9 mouse cellular contexts compared by ENCODE assay signal in genomic region chr9:119149601-119150000, GRCm38 (mm10). TPM values are rescaled to one million over a fixed set of nuclear protein-coding genes. Genes with fewer than 3 reads are reported as not detected.
DNase-seq lines count a peak whose midpoint lies in the region; ATAC-seq and TF ChIP-seq lines count a peak whose summit lies in the region.
"Had no signal": no experiment of that assay in that cellular context is flagged by ENCODE, and none has a peak within 500 bp of the region (broad histone marks: within the 10 kb centered on the region; RNA-seq: fewer than 3 reads in every experiment).

No protein-coding gene starts in this region.

- no peak for TF ChIP-seq EP300 in stomach, postnatal 0 days (optimal IDR thresholded peaks at IDR 0.05)

- H3K4me1 ChIP-seq in stomach, postnatal 0 days (replicated peaks; ENCODE audit: control insufficient read depth, insufficient read depth): no peaks in the 10 kb centered on the region
- H3K4me1 ChIP-seq in forebrain, postnatal 0 days (ENCODE audit: insufficient read depth): no peaks in the 10 kb centered on the region

- no peak overlapping the region for H3K4me3 ChIP-seq in stomach, postnatal 0 days (ENCODE audit: low read depth, low read length)
- no peak overlapping the region for H3K4me3 ChIP-seq in forebrain, postnatal 0 days (ENCODE audit: low read depth, low read length)

- WGBS in stomach, postnatal 0 days: 16% methylated on average over 5 of the region's 5 CpGs
- 35% methylated on average over 5 of the region's 5 CpGs for WGBS in forebrain, postnatal 0 days

- peak; percentile 12 to 56 for DNase-seq in heart, adult 18-20 months
- DNase-seq in heart, adult 11 months: no peak
- peak; percentile 32 for DNase-seq in urinary bladder, postnatal 25 days (ENCODE audit: low spot score)
- no peak for DNase-seq in urinary bladder, postnatal 36 days (ENCODE audit: low spot score in 2 of 2)
- DNase-seq in kidney, postnatal 4 days: peak; percentile 87 to 88
- peak; percentile 73 for DNase-seq in stomach, postnatal 0 days (ENCODE audit: low spot score)
- DNase-seq in cerebellum, adult 8-10 months: no peak
- no peak for DNase-seq in forebrain, postnatal 0 days

- no peak overlapping the region for H3K9ac ChIP-seq in stomach, postnatal 0 days (ENCODE audit: low read length)
- no peak overlapping the region for H3K9ac ChIP-seq in forebrain, postnatal 0 days

- no peaks in the 10 kb centered on the region for H3K36me3 ChIP-seq in stomach, postnatal 0 days (ENCODE audit: control insufficient read depth, insufficient read depth, low read length)
- no peaks in the 10 kb centered on the region for H3K36me3 ChIP-seq in forebrain, postnatal 0 days (ENCODE audit: insufficient read depth)

- H3K9me3 ChIP-seq in stomach, postnatal 0 days (ENCODE audit: control insufficient read depth, low read length): no peaks in the 10 kb centered on the region
- no peaks in the 10 kb centered on the region for H3K9me3 ChIP-seq in forebrain, postnatal 0 days (ENCODE audit: low read length)

- no peaks in the 10 kb centered on the region for H3K27me3 ChIP-seq in stomach, postnatal 0 days (ENCODE audit: control insufficient read depth, insufficient read depth, low read length)
- no peaks in the 10 kb centered on the region for H3K27me3 ChIP-seq in forebrain, postnatal 0 days (ENCODE audit: insufficient read depth, low read length)

- no peak overlapping the region for H3K27ac ChIP-seq in stomach, postnatal 0 days (replicated peaks)
- H3K27ac ChIP-seq in forebrain, postnatal 0 days (ENCODE audit: low read depth, low read length): no peak overlapping the region

- ATAC-seq in stomach, postnatal 0 days (ENCODE audit: low FRiP score, low TSS enrichment): no peak
- ATAC-seq in forebrain, postnatal 0 days: no peak

- TF ChIP-seq CTCF in stomach, postnatal 0 days (IDR thresholded peaks at IDR 0.05; ENCODE audit: low read depth): no peak
- TF ChIP-seq CTCF in forebrain, postnatal 0 days (IDR thresholded peaks at IDR 0.05; ENCODE audit: low read depth): no peak

- H3K4me2 ChIP-seq in stomach, postnatal 0 days (replicated peaks; ENCODE audit: low read depth): no peak overlapping the region
- H3K4me2 ChIP-seq in forebrain, postnatal 0 days (ENCODE audit: low read depth): no peak overlapping the region

RNA-seq across cellular contexts. Expression of gene Acaa1b, which starts 7.3 kb away (rescaled TPM):
- 1 to 10 TPM; 1.7 to 4.3 TPM for total RNA-seq in heart, adult 18-20 months (2021)
- polyA plus RNA-seq in stomach, postnatal 0 days (2015; fragmentation: Nextera tagmentation; extraction: Ambion mirVana): 10.7 and 11.2 TPM in 2 replicates
- total RNA-seq in forebrain, postnatal 0 days (2014; rRNA removed): 2.0 and 2.1 TPM in 2 replicates
- 2.2 and 2.7 TPM in 2 replicates for polyA plus RNA-seq in forebrain, postnatal 0 days (2015; fragmentation: Nextera tagmentation; extraction: Ambion mirVana)

RNA-seq across cellular contexts. Expression of gene Gm47289, which starts 9.4 kb away (rescaled TPM):
- total RNA-seq in heart, adult 18-20 months (2021): not detected
- not detected in 2 replicates for polyA plus RNA-seq in stomach, postnatal 0 days (2015; fragmentation: Nextera tagmentation; extraction: Ambion mirVana)
- total RNA-seq in forebrain, postnatal 0 days (2014; rRNA removed): not detected in 2 replicates
- not detected in 2 replicates for polyA plus RNA-seq in forebrain, postnatal 0 days (2015; fragmentation: Nextera tagmentation; extraction: Ambion mirVana)
- polyA plus RNA-seq: large intestine, adult 2 months had no signal

RNA-seq across cellular contexts. Expression of gene Dlec1, which starts 47.3 kb away (rescaled TPM):
- under 1 TPM in 1 of 2 experiments, not detected in 1; 0.64 TPM for total RNA-seq in heart, adult 18-20 months (2021)
- polyA plus RNA-seq in stomach, postnatal 0 days (2015; fragmentation: Nextera tagmentation; extraction: Ambion mirVana): 0.18 TPM in 2 replicates
- 0.85 and 2.0 TPM in 2 replicates for total RNA-seq in forebrain, postnatal 0 days (2014; rRNA removed)
- 0.40 and 0.42 TPM in 2 replicates for polyA plus RNA-seq in forebrain, postnatal 0 days (2015; fragmentation: Nextera tagmentation; extraction: Ambion mirVana)

RNA-seq across cellular contexts. Expression of gene Plcd1, which starts 56.3 kb away (rescaled TPM):
- total RNA-seq in heart, adult 18-20 months (2021): 10 to 100 TPM; 14.1 to 16.5 TPM
- polyA plus RNA-seq in stomach, postnatal 0 days (2015; fragmentation: Nextera tagmentation; extraction: Ambion mirVana): 35.3 and 39.2 TPM in 2 replicates
- total RNA-seq in forebrain, postnatal 0 days (2014; rRNA removed): 9.6 and 16.1 TPM in 2 replicates
- 8.2 and 11.3 TPM in 2 replicates for polyA plus RNA-seq in forebrain, postnatal 0 days (2015; fragmentation: Nextera tagmentation; extraction: Ambion mirVana)

RNA-seq across cellular contexts. Expression of gene Slc22a13, which starts 59.3 kb away (rescaled TPM):
- not detected for total RNA-seq in heart, adult 18-20 months (2021)
- 0.07 TPM in 1 of 2 replicates, not detected in the other for polyA plus RNA-seq in stomach, postnatal 0 days (2015; fragmentation: Nextera tagmentation; extraction: Ambion mirVana)
- total RNA-seq in forebrain, postnatal 0 days (2014; rRNA removed): not detected in 2 replicates
- polyA plus RNA-seq in forebrain, postnatal 0 days (2015; fragmentation: Nextera tagmentation; extraction: Ambion mirVana): not detected in 2 replicates

Comparison
In these comparisons a context has a peak if more than half of its experiments do, and no peak if none do; other contexts are left out.
1. DNase-seq: peak in heart, adult 18-20 months (2 of 2), urinary bladder, postnatal 25 days (single experiment), kidney, postnatal 4 days (2 of 2) and stomach, postnatal 0 days (single experiment); none in heart, adult 11 months (single experiment), urinary bladder, postnatal 36 days (0 of 2), cerebellum, adult 8-10 months (single experiment) and forebrain, postnatal 0 days (single experiment).